Mouse (Mus musculus): ENCODE measurements at regions not wholly inside any gene's neighbourhood (a gene's known extent, or its start where the extent isn't known, plus 50 kb on each side); places are given as distances from the start of the nearest gene placed in this dataset.
A peak's percentile ranks its signal among the peaks of the same experiment; 100 is the strongest.

- Histone ChIP-seq H3K9ac (replicated peaks; ENCODE audit: low read depth, low read length) (no peak overlapping the region), H3K36me3 (replicated peaks; ENCODE audit: control insufficient read depth, insufficient read depth, low read length) (no peaks in the 10 kb centered on the region), H3K27ac (ENCODE audit: low read depth) (no peak overlapping the region), H3K4me1 (ENCODE audit: control insufficient read depth, insufficient read depth) (no peaks in the 10 kb centered on the region), H3K4me3 (ENCODE audit: low read depth, low read length) (no peak overlapping the region), H3K9me3 (replicated peaks; ENCODE audit: control insufficient read depth, low read length) (0 out of 2 replicates have a peak, but pooled peaks cover 7% of the 10 kb centered on the region), H3K27me3 (ENCODE audit: control insufficient read depth, insufficient read depth, low read length) (0 out of 2 replicates have a peak, but pooled peaks cover 4% of the 10 kb centered on the region), H3K4me2 (ENCODE audit: low read depth, low read length) (peak overlapping the region; percentile 11; the same call in 1 of the 2 replicates)
- 58% methylated on average over 10 of the region's 10 CpGs for WGBS
- DNase-seq (ENCODE audit: low spot score) (no peak), ATAC-seq (ENCODE audit: insufficient read depth, low read depth) (no peak)
- 0 out of 2 replicates have a peak, but pooled peaks have one; percentile 2 for TF ChIP-seq CTCF (IDR thresholded peaks at IDR 0.05; ENCODE audit: low read depth)
- TF ChIP-seq EP300 (IDR thresholded peaks at IDR 0.05; ENCODE audit: low read depth), result no peak
These were observed 263.6 kb downstream of the Adgrl2 start for GRCm38 (mm10) chr3:148726596-148727331.

- no peak for TF ChIP-seq EP300 (IDR thresholded peaks at IDR 0.05; ENCODE audit: low read depth)
- no peak for TF ChIP-seq CTCF (IDR thresholded peaks at IDR 0.05; ENCODE audit: low read depth)
- Histone ChIP-seq H3K4me3 (ENCODE audit: low read depth, low read length) (no peak overlapping the region), H3K9ac (replicated peaks; ENCODE audit: low read depth, low read length) (no peak overlapping the region), H3K27me3 (ENCODE audit: control insufficient read depth, insufficient read depth, low read length) (no peaks in the 10 kb centered on the region), H3K36me3 (replicated peaks; ENCODE audit: control insufficient read depth, insufficient read depth, low read length) (no peaks in the 10 kb centered on the region), H3K27ac (ENCODE audit: low read depth) (no peak overlapping the region), H3K9me3 (replicated peaks; ENCODE audit: control insufficient read depth, low read length) (no peaks in the 10 kb centered on the region), H3K4me2 (ENCODE audit: low read depth, low read length) (no peak overlapping the region), H3K4me1 (ENCODE audit: control insufficient read depth, insufficient read depth) (no peaks in the 10 kb centered on the region)
- no peak for ATAC-seq (ENCODE audit: insufficient read depth, low read depth)
- DNase-seq (ENCODE audit: low spot score), result no peak
- WGBS, result 71% methylated on average over 7 of the region's 7 CpGs
These were observed 293.8 kb downstream of the Adgrl2 start for GRCm38 (mm10) chr3:148696555-148696954.

- no peak overlapping the region for H3K4me3 ChIP-seq (ENCODE audit: low read depth, low read length)
- no peak overlapping the region for H3K4me2 ChIP-seq (ENCODE audit: low read depth, low read length)
- 86% methylated on average over 6 of the region's 6 CpGs for WGBS
- DNase-seq (ENCODE audit: low spot score) (no peak), ATAC-seq (ENCODE audit: insufficient read depth, low read depth) (no peak)
- TF ChIP-seq CTCF (IDR thresholded peaks at IDR 0.05; ENCODE audit: low read depth) (no peak), EP300 (IDR thresholded peaks at IDR 0.05; ENCODE audit: low read depth) (no peak)
- no peak overlapping the region for H3K9ac ChIP-seq (replicated peaks; ENCODE audit: low read depth, low read length)
- H3K27ac ChIP-seq (ENCODE audit: low read depth), result no peak overlapping the region
- no peaks in the 10 kb centered on the region for H3K36me3 ChIP-seq (replicated peaks; ENCODE audit: control insufficient read depth, insufficient read depth, low read length)
- no peaks in the 10 kb centered on the region for H3K4me1 ChIP-seq (ENCODE audit: control insufficient read depth, insufficient read depth)
- no peaks in the 10 kb centered on the region for H3K27me3 ChIP-seq (ENCODE audit: control insufficient read depth, insufficient read depth, low read length)
- no peaks in the 10 kb centered on the region for H3K9me3 ChIP-seq (replicated peaks; ENCODE audit: control insufficient read depth, low read length)
These were observed 294.9 kb downstream of the Adgrl2 start for GRCm38 (mm10) chr3:148695453-148695852.

- ATAC-seq (ENCODE audit: insufficient read depth, low read depth) (no peak), DNase-seq (ENCODE audit: low spot score) (peak; percentile 21)
- Histone ChIP-seq H3K27me3 (ENCODE audit: control insufficient read depth, insufficient read depth, low read length) (no peaks in the 10 kb centered on the region), H3K27ac (ENCODE audit: low read depth) (no peak overlapping the region), H3K9ac (replicated peaks; ENCODE audit: low read depth, low read length) (no peak overlapping the region), H3K36me3 (replicated peaks; ENCODE audit: control insufficient read depth, insufficient read depth, low read length) (no peaks in the 10 kb centered on the region), H3K9me3 (replicated peaks; ENCODE audit: control insufficient read depth, low read length) (no peaks in the 10 kb centered on the region), H3K4me2 (ENCODE audit: low read depth, low read length) (no peak overlapping the region), H3K4me3 (ENCODE audit: low read depth, low read length) (no peak overlapping the region), H3K4me1 (ENCODE audit: control insufficient read depth, insufficient read depth) (peaks cover 10% of the 10 kb centered on the region)
- TF ChIP-seq EP300 (IDR thresholded peaks at IDR 0.05; ENCODE audit: low read depth), result no peak
- TF ChIP-seq CTCF (IDR thresholded peaks at IDR 0.05; ENCODE audit: low read depth), result no peak
These were observed 307.2 kb downstream of the Adgrl2 start for GRCm38 (mm10) chr3:148683181-148683580.

GRCm38 (mm10) chr3:148682445-148682994 lies 307.8 kb downstream of the Adgrl2 start:
- ATAC-seq (ENCODE audit: insufficient read depth, low read depth) (no peak), DNase-seq (ENCODE audit: low spot score) (no peak)
- no peaks in the 10 kb centered on the region for H3K9me3 ChIP-seq (replicated peaks; ENCODE audit: control insufficient read depth, low read length)
- H3K36me3 ChIP-seq (replicated peaks; ENCODE audit: control insufficient read depth, insufficient read depth, low read length), result no peaks in the 10 kb centered on the region
- TF ChIP-seq CTCF (IDR thresholded peaks at IDR 0.05; ENCODE audit: low read depth) (no peak), EP300 (IDR thresholded peaks at IDR 0.05; ENCODE audit: low read depth) (no peak)
- peaks cover 10% of the 10 kb centered on the region for H3K4me1 ChIP-seq (ENCODE audit: control insufficient read depth, insufficient read depth)
- H3K9ac ChIP-seq (replicated peaks; ENCODE audit: low read depth, low read length), result no peak overlapping the region
- H3K27me3 ChIP-seq (ENCODE audit: control insufficient read depth, insufficient read depth, low read length), result no peaks in the 10 kb centered on the region
- no peak overlapping the region for H3K4me3 ChIP-seq (ENCODE audit: low read depth, low read length)
- no peak overlapping the region for H3K4me2 ChIP-seq (ENCODE audit: low read depth, low read length)
- 92% methylated on average over 6 of the region's 6 CpGs for WGBS
- H3K27ac ChIP-seq (ENCODE audit: low read depth), result no peak overlapping the region

Data from heart, postnatal 0 days (tissue).